Mouse (Mus musculus): ENCODE data around the gene Abcc6.

GRCm38 (mm10) chr7:46030145-46030488 lies at the start of gene Abcc6:
- no peak for TF ChIP-seq CTCF (IDR thresholded peaks at IDR 0.05; ENCODE audit: low read depth, low read length)
- no peak for TF ChIP-seq GATA1 (IDR thresholded peaks at IDR 0.05; ENCODE audit: borderline replicate concordance, low read length)
- no peak for TF ChIP-seq POLR2AphosphoS5 (IDR thresholded peaks at IDR 0.05; ENCODE audit: insufficient replicate concordance, low read depth, low read length)
- no peak for TF ChIP-seq TAL1 (conservative IDR thresholded peaks at IDR 0.05; ENCODE audit: low read depth, low read length)
- no peak for TF ChIP-seq GATA2 (IDR thresholded peaks at IDR 0.05; ENCODE audit: borderline replicate concordance, low read depth, low read length)
